Mouse (Mus musculus) MEL (cell line): ENCODE results near the gene Samsn1.

Source experiments
- CTCF ChIP-seq, 3 experiments: IDR thresholded peaks in 2 of 3; conservative IDR thresholded peaks in 1 of 3; 2 replicates each; pipeline ENCODE4 v1.5.1; 2011 to 2012; ENCODE audit warnings: low read length in 3 of 3, low read depth in 2 of 3, mild to moderate bottlenecking in 2 of 3, improper control_type of control experiment in 1 of 3, inconsistent platforms in 1 of 3, mixed read lengths in 1 of 3, moderate library complexity in 1 of 3; ENCODE audit not compliant: control insufficient read depth in 1 of 3, insufficient read depth in 1 of 3, poor library complexity in 1 of 3, severe bottlenecking in 1 of 3
- EP300 ChIP-seq, 2 experiments: IDR thresholded peaks; 2 replicates each; pipeline ENCODE4 v1.6.1; 2011; ENCODE audit warnings: improper control_type of control experiment in 2 of 2, low read length in 2 of 2, low read depth in 1 of 2, mild to moderate bottlenecking in 1 of 2
- GABPA ChIP-seq: IDR thresholded peaks from 2 replicates; pipeline ENCODE4 v1.6.1; 2012; ENCODE audit warnings: low read depth, mild to moderate bottlenecking, inconsistent platforms, low read length, improper control_type of control experiment, moderate library complexity
- GATA1 ChIP-seq: IDR thresholded peaks from 2 replicates; pipeline ENCODE4 v1.6.1; 2011; ENCODE audit warnings: low read depth, low read length, improper control_type of control experiment
- POLR2A ChIP-seq, 2 experiments: IDR thresholded peaks; 2 replicates each; pipeline ENCODE4 v1.6.1; 2011 to 2012; ENCODE audit warnings: low read length in 2 of 2, mild to moderate bottlenecking in 2 of 2, control low read depth in 1 of 2, improper control_type of control experiment in 1 of 2, low read depth in 1 of 2, moderate library complexity in 1 of 2; ENCODE audit not compliant: control insufficient read depth in 1 of 2, insufficient read depth in 1 of 2, poor library complexity in 1 of 2
- SIN3A ChIP-seq: IDR thresholded peaks from 2 replicates; pipeline ENCODE4 v1.6.1; 2012; ENCODE audit warnings: low read length, improper control_type of control experiment, inconsistent platforms
- SMC3 ChIP-seq: IDR thresholded peaks from 2 replicates; pipeline ENCODE4 v1.6.1; 2011; ENCODE audit warnings: low read depth, low read length, improper control_type of control experiment
- TAL1 ChIP-seq: IDR thresholded peaks from 2 replicates; pipeline ENCODE4 v1.6.1; 2012; ENCODE audit warnings: mild to moderate bottlenecking, inconsistent platforms, low read length, moderate library complexity, mixed read lengths
- ZNF384 ChIP-seq: IDR thresholded peaks from 2 replicates; pipeline ENCODE4 v1.6.1; 2012; ENCODE audit warnings: low read depth, mild to moderate bottlenecking, inconsistent platforms, low read length, improper control_type of control experiment

DNA sequence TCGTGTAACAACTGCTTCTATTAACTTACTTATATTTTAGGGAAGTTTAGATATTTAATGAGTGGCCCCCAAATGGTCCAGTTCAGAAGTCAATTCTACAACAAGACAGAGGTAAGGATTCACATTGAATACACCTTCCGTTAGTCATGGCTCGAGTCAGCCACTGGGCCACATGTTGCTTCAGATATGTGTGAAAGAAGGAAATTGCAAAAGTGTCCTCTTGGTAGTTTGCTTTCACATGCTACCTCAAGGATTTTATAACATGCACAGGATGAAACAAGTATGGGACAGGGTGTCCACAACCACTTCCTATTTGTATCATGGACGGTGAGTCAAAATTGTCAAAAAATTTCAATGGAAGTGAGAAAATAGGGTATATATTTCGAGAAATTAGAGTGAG lies 110.0 kb downstream of the Samsn1 start:
- TF ChIP-seq POLR2A (IDR thresholded peaks at IDR 0.05; ENCODE audit: control insufficient read depth in 1 of 2, insufficient read depth in 1 of 2, low read depth in 1 of 2, low read length in 2 of 2, poor library complexity in 1 of 2): no peak
- TF ChIP-seq GATA1: no peak
- TF ChIP-seq EP300 (IDR thresholded peaks at IDR 0.05; ENCODE audit: low read depth in 1 of 2, low read length in 2 of 2): no peak
- no peak for TF ChIP-seq SMC3
- TF ChIP-seq CTCF (IDR thresholded peaks at IDR 0.05 in 2 of 3, conservative IDR thresholded peaks at IDR 0.05 in 1 of 3; ENCODE audit: control insufficient read depth in 1 of 3, insufficient read depth in 1 of 3, low read depth in 2 of 3, low read length in 3 of 3, poor library complexity in 1 of 3, severe bottlenecking in 1 of 3): no peak
- no peak for TF ChIP-seq GABPA
- no peak for TF ChIP-seq ZNF384
- no peak for TF ChIP-seq SIN3A
- TF ChIP-seq TAL1: no peak
